Mouse (Mus musculus): ENCODE measurements around the gene Fahd1. TPM values are rescaled to one million over a fixed set of nuclear protein-coding genes. Genes with fewer than 3 reads are reported as not detected.

The Fahd1 gene
- 16.7 and 18.3 TPM in 2 replicates for polyA plus RNA-seq (2015; fragmentation: Nextera tagmentation; extraction: Ambion mirVana)

GRCm38 (mm10) chr17:24850065-24850772, at the start of gene Fahd1:
Gene Fahd1 (minus strand): TSS chr17:24850364.
- Histone ChIP-seq H3K9ac (replicated peaks; ENCODE audit: low read depth) (peak within 1 kb of the TSS; percentile 65), H3K36me3 (ENCODE audit: insufficient read depth, low read length) (0 out of 2 replicates have a peak, but pooled peaks cover 7% of the 10 kb centered on the region), H3K27ac (ENCODE audit: low read length) (peak within 1 kb of the TSS; percentile 89), H3K4me3 (ENCODE audit: low read depth, low read length) (peak within 1 kb of the TSS; percentile 74), H3K4me2 (replicated peaks; ENCODE audit: low read depth, low read length) (peak within 1 kb of the TSS; percentile 84), H3K4me1 (ENCODE audit: insufficient read depth, low read depth, low read length) (peaks cover 6% of the 10 kb centered on the region; the same call in 1 of the 2 replicates), H3K9me3 (ENCODE audit: low read length) (no peaks in the 10 kb centered on the region), H3K27me3 (replicated peaks; ENCODE audit: insufficient read depth, low read length) (no peaks in the 10 kb centered on the region)
- peak; percentile 46; the same call in 1 of the 2 replicates for TF ChIP-seq CTCF (IDR thresholded peaks at IDR 0.05)
- TF ChIP-seq EP300 (IDR thresholded peaks at IDR 0.05) = no peak
- 0% methylated on average over 55 of the region's 58 CpGs for WGBS
- DNase-seq (ENCODE audit: low spot score) = peak; percentile 99
- ATAC-seq = peak; percentile 99

GRCm38 (mm10) chr17:24899153-24899552, 49.0 kb upstream of the Fahd1 start:
- H3K27ac ChIP-seq (ENCODE audit: low read length) = no peak overlapping the region
- WGBS = 77% methylated on average over 5 of the region's 5 CpGs
- H3K9ac ChIP-seq (replicated peaks; ENCODE audit: low read depth) = no peak overlapping the region
- no peaks in the 10 kb centered on the region for H3K9me3 ChIP-seq (ENCODE audit: low read length)
- ATAC-seq = no peak
- peaks cover 53% of the 10 kb centered on the region for H3K36me3 ChIP-seq (ENCODE audit: insufficient read depth, low read length)
- peaks cover 2% of the 10 kb centered on the region; the same call in 1 of the 2 replicates for H3K4me1 ChIP-seq (ENCODE audit: insufficient read depth, low read depth, low read length)
- no peaks in the 10 kb centered on the region for H3K27me3 ChIP-seq (replicated peaks; ENCODE audit: insufficient read depth, low read length)
- DNase-seq (ENCODE audit: low spot score) = no peak
- TF ChIP-seq CTCF (IDR thresholded peaks at IDR 0.05) = no peak
- no peak for TF ChIP-seq EP300 (IDR thresholded peaks at IDR 0.05)
- H3K4me3 ChIP-seq (ENCODE audit: low read depth, low read length) = no peak overlapping the region
- H3K4me2 ChIP-seq (replicated peaks; ENCODE audit: low read depth, low read length) = no peak overlapping the region

GRCm38 (mm10) chr17:24898041-24898854, 48.1 kb upstream of the Fahd1 start:
- no peak for DNase-seq (ENCODE audit: low spot score)
- peaks cover 45% of the 10 kb centered on the region for H3K36me3 ChIP-seq (ENCODE audit: insufficient read depth, low read length)
- H3K4me3 ChIP-seq (ENCODE audit: low read depth, low read length) = no peak overlapping the region

GRCm38 (mm10) chr17:24897600-24897999, 47.4 kb upstream of the Fahd1 start:
- peaks cover 4% of the 10 kb centered on the region; the same call in 1 of the 2 replicates for H3K4me1 ChIP-seq (ENCODE audit: insufficient read depth, low read depth, low read length)
- H3K27me3 ChIP-seq (replicated peaks; ENCODE audit: insufficient read depth, low read length) = no peaks in the 10 kb centered on the region
- H3K4me3 ChIP-seq (ENCODE audit: low read depth, low read length) = no peak overlapping the region
- H3K36me3 ChIP-seq (ENCODE audit: insufficient read depth, low read length) = peaks cover 44% of the 10 kb centered on the region
- H3K9me3 ChIP-seq (ENCODE audit: low read length) = no peaks in the 10 kb centered on the region
- no peak for ATAC-seq
- no peak overlapping the region for H3K27ac ChIP-seq (ENCODE audit: low read length)
- DNase-seq (ENCODE audit: low spot score) = no peak
- H3K9ac ChIP-seq (replicated peaks; ENCODE audit: low read depth) = no peak overlapping the region
- no peak overlapping the region for H3K4me2 ChIP-seq (replicated peaks; ENCODE audit: low read depth, low read length)
- whole genome bisulfite sequencing = 66% methylated on average over 4 of the region's 4 CpGs
- no peak for TF ChIP-seq CTCF (IDR thresholded peaks at IDR 0.05)
- TF ChIP-seq EP300 (IDR thresholded peaks at IDR 0.05) = no peak

More at GRCm38 (mm10) chr17:24898041-24898854, 48.1 kb upstream of the Fahd1 start:
- no peaks in the 10 kb centered on the region for H3K27me3 ChIP-seq (replicated peaks; ENCODE audit: insufficient read depth, low read length)
- 72% methylated on average over 4 of the region's 4 CpGs for WGBS
- no peaks in the 10 kb centered on the region for H3K9me3 ChIP-seq (ENCODE audit: low read length)
- H3K27ac ChIP-seq (ENCODE audit: low read length) = no peak overlapping the region
- no peak overlapping the region for H3K9ac ChIP-seq (replicated peaks; ENCODE audit: low read depth)
- H3K4me1 ChIP-seq (ENCODE audit: insufficient read depth, low read depth, low read length) = peaks cover 4% of the 10 kb centered on the region; the same call in 1 of the 2 replicates
- H3K4me2 ChIP-seq (replicated peaks; ENCODE audit: low read depth, low read length) = no peak overlapping the region
- ATAC-seq = no peak
- TF ChIP-seq EP300 (IDR thresholded peaks at IDR 0.05) (no peak), CTCF (IDR thresholded peaks at IDR 0.05) (no peak)

- Histone ChIP-seq H3K9me3 (ENCODE audit: low read length) (no peaks in the 10 kb centered on the region), H3K36me3 (ENCODE audit: insufficient read depth, low read length) (peaks cover 41% of the 10 kb centered on the region), H3K9ac (replicated peaks; ENCODE audit: low read depth) (peak overlapping the region; percentile 65), H3K27me3 (replicated peaks; ENCODE audit: insufficient read depth, low read length) (no peaks in the 10 kb centered on the region), H3K4me1 (ENCODE audit: insufficient read depth, low read depth, low read length) (peaks cover 4% of the 10 kb centered on the region; the same call in 1 of the 2 replicates), H3K27ac (ENCODE audit: low read length) (no peak overlapping the region), H3K4me3 (ENCODE audit: low read depth, low read length) (peak overlapping the region; percentile 72), H3K4me2 (replicated peaks; ENCODE audit: low read depth, low read length) (peak overlapping the region; percentile 70)
- no peak for DNase-seq (ENCODE audit: low spot score)
- 32% methylated on average over 11 of the region's 11 CpGs for WGBS
- no peak for ATAC-seq
- TF ChIP-seq EP300 (IDR thresholded peaks at IDR 0.05) (no peak), CTCF (IDR thresholded peaks at IDR 0.05) (no peak)
Observed at GRCm38 (mm10) chr17:24896993-24897269, 46.8 kb upstream of the Fahd1 start.
